Mouse (Mus musculus) c-Kit-positive CD71-positive TER-119-negative erythroid progenitor cells, embryonic 14.5 days (primary cell): Measurements from ENCODE around the gene Olfr479.
"Not testable (repeated sequence)": the region's sequence is repeated elsewhere in the genome, so short reads cannot be mapped to it uniquely, and the experiment has no call there.

ENCODE experiments used
- DNase-seq: peaks from one replicate; pipeline ENCODE4 v3.0.0-alpha.2; 2013; ENCODE audit warnings: low read depth

Olfr479 gene

DNA sequence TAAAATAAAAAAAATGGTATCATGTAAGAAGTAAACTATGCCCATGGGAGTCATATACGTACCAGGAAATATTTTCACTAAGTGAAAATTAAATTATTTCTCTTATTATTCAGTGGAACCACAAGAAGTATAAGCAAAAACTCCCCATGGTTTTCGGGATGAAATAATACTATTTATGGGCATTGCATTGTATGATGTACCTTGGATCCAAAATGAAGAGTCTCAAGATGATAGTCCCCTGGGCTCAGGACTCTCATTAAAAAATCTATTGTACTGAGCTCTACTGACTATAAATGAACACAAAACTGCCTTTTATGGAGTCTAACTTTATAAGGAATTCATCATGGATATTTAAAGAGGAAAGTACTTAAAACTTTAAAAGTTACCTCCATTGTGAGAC is at the start of gene Olfr479:
Olfr479 (plus strand) TSS at position 301 of the 400 bp plus-strand sequence.
- DNase-seq: no peak

DNA sequence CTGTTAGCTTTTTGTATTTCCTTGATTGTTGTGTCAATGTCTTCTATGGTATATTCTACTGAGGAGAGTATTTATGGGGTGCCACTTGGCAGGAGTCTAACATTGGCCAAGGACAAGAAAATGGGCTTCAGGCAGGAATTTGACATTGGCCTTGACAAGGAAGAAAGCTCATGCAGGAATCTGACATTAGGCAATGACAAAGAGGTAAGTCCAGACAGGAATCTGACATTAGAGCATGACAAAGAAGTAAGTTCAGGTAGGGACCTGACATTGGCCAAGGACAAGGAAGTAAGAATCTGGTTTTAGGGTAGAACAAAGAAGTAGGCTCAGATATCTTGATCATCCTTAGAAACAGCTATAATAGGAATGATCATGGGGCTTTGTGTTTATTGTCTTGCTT is 36.2 kb upstream of the Olfr479 start:
- not testable (repeated sequence) for DNase-seq

DNA sequence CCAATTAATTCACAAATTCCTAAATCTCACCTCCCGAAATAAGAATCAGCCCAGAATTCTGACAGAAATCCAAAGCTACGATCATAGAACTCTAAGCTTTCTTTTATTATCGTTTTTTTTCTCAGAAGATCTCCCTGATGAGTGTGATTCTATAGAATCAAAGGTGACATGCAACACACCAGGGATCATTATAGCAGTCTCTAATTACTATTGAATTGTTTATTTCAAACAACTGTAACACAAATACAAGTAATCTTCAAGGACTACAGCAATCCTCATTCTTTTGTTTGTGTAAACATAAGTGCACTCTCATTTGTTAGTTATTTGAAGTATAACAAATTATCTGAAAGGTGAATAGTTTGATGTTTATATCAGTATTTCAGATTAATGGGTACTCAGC is 16.6 kb upstream of the Olfr479 start, which contains the start of gene Olfr478:
Olfr478 (minus strand) TSS at position 101 of the 400 bp plus-strand sequence.
- DNase-seq: no peak

DNA sequence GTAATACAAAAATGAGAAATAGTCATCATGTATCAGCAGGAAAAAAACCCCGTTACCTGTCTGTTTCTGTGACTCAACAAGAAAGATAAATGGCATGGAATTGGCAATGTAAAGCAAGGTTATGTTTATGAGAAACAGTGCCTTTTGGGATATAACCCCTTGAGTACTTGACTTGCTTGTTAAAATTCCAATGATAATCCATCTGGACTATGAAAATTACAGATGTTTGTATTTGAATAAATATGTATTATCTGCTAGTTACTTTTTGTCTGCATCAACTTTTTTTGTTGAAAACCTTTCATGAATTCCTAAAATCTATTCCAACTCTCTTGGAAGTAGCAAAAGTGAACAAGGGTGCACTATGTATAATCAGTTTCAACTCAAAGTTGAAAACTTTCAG is 16.8 kb downstream of the Olfr479 start, which contains the start of gene Olfr480:
Olfr480 (minus strand) TSS at position 101 of the 400 bp plus-strand sequence.
- no peak for DNase-seq

GRCm38 (mm10) chr7:108079555-108079954 is 29.1 kb downstream of the Olfr479 start, which contains the start of gene Olfr481:
Gene Olfr481 (plus strand): TSS chr7:108079855.
- no peak for DNase-seq

DNA sequence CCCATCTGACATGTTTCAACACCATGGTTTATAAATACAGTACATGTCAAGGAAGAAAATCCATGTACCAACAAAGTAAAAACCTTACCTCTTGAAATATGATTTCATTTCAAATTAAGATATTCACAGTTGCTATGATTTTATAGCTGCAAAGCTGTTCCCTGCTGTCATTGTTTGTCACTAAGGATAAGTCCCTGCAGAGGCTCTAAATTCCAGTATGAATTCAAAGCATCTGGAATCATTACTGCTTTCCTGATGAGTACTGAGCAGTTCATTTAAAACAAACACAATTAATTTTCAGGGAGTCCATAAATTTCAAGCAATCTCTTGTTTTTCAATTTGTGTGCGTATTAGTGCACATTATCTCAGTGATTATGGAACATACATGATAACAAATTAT is 47.0 kb downstream of the Olfr479 start, which contains the start of gene Olfr482:
Olfr482 (minus strand) TSS at position 101 of the 400 bp plus-strand sequence.
- DNase-seq: no peak

DNA sequence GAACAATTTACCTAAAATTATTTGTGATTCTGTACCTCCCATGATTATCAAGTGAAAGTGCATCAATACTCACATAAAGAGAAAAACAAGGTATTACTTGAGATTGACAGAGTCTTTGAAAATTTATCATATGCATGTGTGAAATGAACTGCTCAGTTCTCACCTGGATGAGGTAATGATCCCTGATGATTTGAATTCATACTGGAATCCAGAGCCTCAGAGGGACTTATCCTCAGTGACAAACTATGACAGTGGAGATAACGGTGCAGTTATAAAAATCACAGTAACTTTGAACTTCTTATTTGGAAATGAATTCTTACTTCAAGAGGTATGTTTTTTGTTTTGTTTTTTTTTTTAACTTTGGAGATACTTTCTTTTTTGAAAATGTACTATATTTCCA is 50.1 kb downstream of the Olfr479 start, which contains the start of gene Olfr483:
Olfr483 (plus strand) TSS at position 301 of the 400 bp plus-strand sequence.
- DNase-seq: no peak
